In the genomic region with DNA sequence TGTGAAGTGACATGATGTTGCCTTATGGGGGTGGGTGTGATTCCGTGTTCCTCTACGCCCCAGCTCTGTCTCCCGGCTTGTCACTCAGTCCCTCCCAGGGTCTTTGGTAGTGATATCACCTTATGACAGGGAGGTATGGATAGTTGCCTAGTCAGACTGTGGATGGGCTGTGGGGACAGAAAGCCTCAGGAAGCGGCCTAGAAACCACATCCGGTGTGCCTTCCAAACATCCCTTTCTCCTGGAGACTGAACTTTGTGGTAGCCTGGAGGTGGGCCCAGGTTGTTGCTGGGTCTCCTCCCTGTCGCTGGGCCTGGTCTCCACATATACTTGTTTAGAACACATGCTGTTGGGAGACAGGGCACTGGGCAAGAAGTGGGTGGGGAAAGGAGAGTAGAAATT, we compare ENCODE assay signal across 9 mouse cellular contexts. TPM values are rescaled to one million over a fixed set of nuclear protein-coding genes. Genes with fewer than 3 reads are reported as not detected.
A peak's percentile ranks its signal among the peaks of the same experiment; 100 is the strongest.
DNase-seq lines count a peak whose midpoint lies in the region; ATAC-seq lines count a peak whose summit lies in the region.
"Had no signal": no experiment of that assay in that cellular context is flagged by ENCODE, and none has a peak within 500 bp of the region (broad histone marks: within the 10 kb centered on the region; RNA-seq: fewer than 3 reads in every experiment).

No protein-coding gene starts in this region.

- peaks cover 29% of the 10 kb centered on the region for H3K4me1 ChIP-seq in heart, embryonic 11.5 days (ENCODE audit: control insufficient read depth, insufficient read depth, low read length)
- H3K4me1 ChIP-seq in neural tube, embryonic 12.5 days: peaks cover 3% of the 10 kb centered on the region; the same call in 1 of the 2 replicates
- peaks cover 10% of the 10 kb centered on the region for H3K4me1 ChIP-seq in neural tube, embryonic 15.5 days
- H3K4me1 ChIP-seq in intestine, embryonic 16.5 days (ENCODE audit: control insufficient read depth, insufficient read depth, low read length): peaks cover 24% of the 10 kb centered on the region

- no peak overlapping the region for H3K9ac ChIP-seq in heart, embryonic 11.5 days (ENCODE audit: low read depth, low read length)
- no peak overlapping the region for H3K9ac ChIP-seq in neural tube, embryonic 12.5 days
- no peak overlapping the region for H3K9ac ChIP-seq in neural tube, embryonic 15.5 days (replicated peaks)
- 0 out of 2 replicates have a peak overlapping the region, but pooled peaks have one; percentile 64 for H3K9ac ChIP-seq in intestine, embryonic 16.5 days (ENCODE audit: low read depth, low read length)

- peak overlapping the region; percentile 78; the same call in 1 of the 2 replicates for H3K4me2 ChIP-seq in heart, embryonic 11.5 days
- H3K4me2 ChIP-seq in neural tube, embryonic 12.5 days (replicated peaks): peak overlapping the region; percentile 53; the same call in 1 of the 2 replicates
- no peak overlapping the region for H3K4me2 ChIP-seq in neural tube, embryonic 15.5 days
- peak overlapping the region; percentile 62; the same call in 1 of the 2 replicates for H3K4me2 ChIP-seq in intestine, embryonic 16.5 days (ENCODE audit: low read depth, low read length)

- no peaks in the 10 kb centered on the region for H3K36me3 ChIP-seq in heart, embryonic 11.5 days (ENCODE audit: control insufficient read depth, insufficient read depth, low read length)
- no peaks in the 10 kb centered on the region for H3K36me3 ChIP-seq in neural tube, embryonic 12.5 days
- no peaks in the 10 kb centered on the region for H3K36me3 ChIP-seq in neural tube, embryonic 15.5 days
- no peaks in the 10 kb centered on the region for H3K36me3 ChIP-seq in intestine, embryonic 16.5 days (ENCODE audit: control insufficient read depth, insufficient read depth, low read length)

- no peaks in the 10 kb centered on the region for H3K9me3 ChIP-seq in heart, embryonic 11.5 days (replicated peaks; ENCODE audit: control insufficient read depth, low read length)
- H3K9me3 ChIP-seq in neural tube, embryonic 12.5 days: no peaks in the 10 kb centered on the region
- H3K9me3 ChIP-seq in neural tube, embryonic 15.5 days (replicated peaks): no peaks in the 10 kb centered on the region
- no peaks in the 10 kb centered on the region for H3K9me3 ChIP-seq in intestine, embryonic 16.5 days (ENCODE audit: control insufficient read depth, low read length)

- no peak overlapping the region for H3K4me3 ChIP-seq in heart, embryonic 11.5 days (ENCODE audit: low read depth, low read length)
- no peak overlapping the region for H3K4me3 ChIP-seq in neural tube, embryonic 12.5 days
- H3K4me3 ChIP-seq in neural tube, embryonic 15.5 days (replicated peaks): no peak overlapping the region
- H3K4me3 ChIP-seq in intestine, embryonic 16.5 days (ENCODE audit: low read length): no peak overlapping the region

- WGBS in heart, embryonic 11.5 days (ENCODE audit: insufficient replicate concordance): 79% methylated on average over 6 of the region's 6 CpGs
- 85% methylated on average over 6 of the region's 6 CpGs for WGBS in neural tube, embryonic 12.5 days
- WGBS in neural tube, embryonic 15.5 days: 89% methylated on average over 6 of the region's 6 CpGs
- WGBS in intestine, embryonic 16.5 days: 81% methylated on average over 6 of the region's 6 CpGs

- H3K27me3 ChIP-seq in heart, embryonic 11.5 days (ENCODE audit: control insufficient read depth, insufficient read depth, low read length): no peaks in the 10 kb centered on the region; the same call in 1 of the 2 replicates
- H3K27me3 ChIP-seq in neural tube, embryonic 12.5 days (replicated peaks): peaks cover 41% of the 10 kb centered on the region
- H3K27me3 ChIP-seq in neural tube, embryonic 15.5 days (replicated peaks): peaks cover 38% of the 10 kb centered on the region
- no peaks in the 10 kb centered on the region; the same call in 1 of the 2 replicates for H3K27me3 ChIP-seq in intestine, embryonic 16.5 days (replicated peaks; ENCODE audit: control insufficient read depth, insufficient read depth, low read length)

- no peak for DNase-seq in heart, postnatal 14 days
- DNase-seq in layer of hippocampus, postnatal 25 days (ENCODE audit: extremely low spot score in 1 of 2, low spot score in 1 of 2): no peak
- no peak for DNase-seq in left cerebral cortex, postnatal 4 days
- DNase-seq: adrenal gland, adult 8-10 months had no signal

- no peak for ATAC-seq in heart, embryonic 11.5 days (replicated peaks; ENCODE audit: insufficient number of reproducible peaks, low FRiP score, low TSS enrichment)
- ATAC-seq in neural tube, embryonic 12.5 days (ENCODE audit: low FRiP score, low read depth): no peak
- no peak for ATAC-seq in neural tube, embryonic 15.5 days (ENCODE audit: low FRiP score)
- ATAC-seq in intestine, embryonic 16.5 days: no peak
- 0 out of 2 replicates have a peak, but pooled peaks have one; percentile 0 for ATAC-seq in monocyte, adult 5-6 weeks (replicated peaks; ENCODE audit: insufficient number of reproducible peaks, low FRiP score, low TSS enrichment, poor library complexity, severe bottlenecking)

- intact Hi-C loops in heart, postnatal 14 days (cut with DNase I): no loop called here
- intact Hi-C loops in left cerebral cortex, postnatal 4 days (cut with DNase I): no loop called here

- no peak overlapping the region for H3K27ac ChIP-seq in heart, embryonic 11.5 days (ENCODE audit: low read depth, low read length)
- no peak overlapping the region for H3K27ac ChIP-seq in neural tube, embryonic 12.5 days
- no peak overlapping the region for H3K27ac ChIP-seq in neural tube, embryonic 15.5 days (replicated peaks)
- no peak overlapping the region for H3K27ac ChIP-seq in intestine, embryonic 16.5 days (ENCODE audit: low read length)

RNA-seq across cellular contexts. Expression of a gene that starts 17.9 kb away (rescaled TPM):
- polyA plus RNA-seq in heart, embryonic 11.5 days (2014; fragmentation: Nextera tagmentation; extraction: Ambion mirVana): 7.6 and 8.3 TPM in 2 replicates
- 10 to 100 TPM; 36.7 to 37.5 TPM for total RNA-seq in heart, postnatal 14 days (2021)
- 12.3 and 14.7 TPM in 2 replicates for polyA plus RNA-seq in neural tube, embryonic 12.5 days (2016; fragmentation: Nextera tagmentation; extraction: Ambion mirVana)
- polyA plus RNA-seq in neural tube, embryonic 15.5 days (2015; fragmentation: Nextera tagmentation; extraction: Ambion mirVana): 37.4 and 42.1 TPM in 2 replicates
- 6.2 and 7.8 TPM in 2 replicates for polyA plus RNA-seq in intestine, embryonic 16.5 days (2015; fragmentation: Nextera tagmentation; extraction: Ambion mirVana)
- total RNA-seq in monocyte, adult 5-6 weeks (2017): 2.1 to 5.6 TPM (median 2.5 TPM) in 3 replicates
- total RNA-seq in layer of hippocampus, postnatal 25 days (2021): 10 to 100 TPM; 74.0 to 85.1 TPM
- 10 to 100 TPM; 44.4 to 47.3 TPM for total RNA-seq in left cerebral cortex, postnatal 4 days (2021)

RNA-seq across cellular contexts. Expression of a gene that starts 33.6 kb away (rescaled TPM):
- 254 and 266 TPM in 2 replicates for polyA plus RNA-seq in heart, embryonic 11.5 days (2014; fragmentation: Nextera tagmentation; extraction: Ambion mirVana)
- total RNA-seq in heart, postnatal 14 days (2021): 100 to 1,000 TPM; 151 to 157 TPM
- polyA plus RNA-seq in neural tube, embryonic 12.5 days (2016; fragmentation: Nextera tagmentation; extraction: Ambion mirVana): 271 and 293 TPM in 2 replicates
- 199 and 230 TPM in 2 replicates for polyA plus RNA-seq in neural tube, embryonic 15.5 days (2015; fragmentation: Nextera tagmentation; extraction: Ambion mirVana)
- 247 and 261 TPM in 2 replicates for polyA plus RNA-seq in intestine, embryonic 16.5 days (2015; fragmentation: Nextera tagmentation; extraction: Ambion mirVana)
- 174 to 287 TPM (median 193 TPM) in 3 replicates for total RNA-seq in monocyte, adult 5-6 weeks (2017)
- total RNA-seq in layer of hippocampus, postnatal 25 days (2021): 100 to 1,000 TPM; 144 to 156 TPM
- 100 to 1,000 TPM; 125 TPM for total RNA-seq in left cerebral cortex, postnatal 4 days (2021)

RNA-seq across cellular contexts. Expression of a gene that starts 52.4 kb away (rescaled TPM):
- polyA plus RNA-seq in heart, embryonic 11.5 days (2014; fragmentation: Nextera tagmentation; extraction: Ambion mirVana): 9.4 and 10.9 TPM in 2 replicates
- 1 to 10 TPM; 9.2 TPM for total RNA-seq in heart, postnatal 14 days (2021)
- polyA plus RNA-seq in neural tube, embryonic 12.5 days (2016; fragmentation: Nextera tagmentation; extraction: Ambion mirVana): 14.1 and 15.2 TPM in 2 replicates
- polyA plus RNA-seq in neural tube, embryonic 15.5 days (2015; fragmentation: Nextera tagmentation; extraction: Ambion mirVana): 9.9 and 12.4 TPM in 2 replicates
- polyA plus RNA-seq in intestine, embryonic 16.5 days (2015; fragmentation: Nextera tagmentation; extraction: Ambion mirVana): 17.0 and 18.1 TPM in 2 replicates
- total RNA-seq in monocyte, adult 5-6 weeks (2017): 38.4 to 87.0 TPM (median 42.5 TPM) in 3 replicates
- 10 to 100 TPM; 12.7 to 16.4 TPM for total RNA-seq in layer of hippocampus, postnatal 25 days (2021)
- total RNA-seq in left cerebral cortex, postnatal 4 days (2021): 10 to 100 TPM; 16.1 to 16.7 TPM

RNA-seq across cellular contexts. Expression of a gene that starts 55.7 kb away (rescaled TPM):
- 22.3 and 35.7 TPM in 2 replicates for polyA plus RNA-seq in heart, embryonic 11.5 days (2014; fragmentation: Nextera tagmentation; extraction: Ambion mirVana)
- total RNA-seq in heart, postnatal 14 days (2021): 10 to 100 TPM; 38.6 to 40.8 TPM
- 53.9 and 55.1 TPM in 2 replicates for polyA plus RNA-seq in neural tube, embryonic 12.5 days (2016; fragmentation: Nextera tagmentation; extraction: Ambion mirVana)
- 70.1 and 72.0 TPM in 2 replicates for polyA plus RNA-seq in neural tube, embryonic 15.5 days (2015; fragmentation: Nextera tagmentation; extraction: Ambion mirVana)
- 58.1 and 59.7 TPM in 2 replicates for polyA plus RNA-seq in intestine, embryonic 16.5 days (2015; fragmentation: Nextera tagmentation; extraction: Ambion mirVana)
- 21.7 to 32.5 TPM (median 22.1 TPM) in 3 replicates for total RNA-seq in monocyte, adult 5-6 weeks (2017)
- total RNA-seq in layer of hippocampus, postnatal 25 days (2021): 10 to 100 TPM; 56.7 to 60.1 TPM
- total RNA-seq in left cerebral cortex, postnatal 4 days (2021): 10 to 100 TPM; 49.0 to 50.8 TPM
